Mouse (Mus musculus) lung, postnatal 0 days (tissue): ENCODE results near the gene Zfp799. TPM values are rescaled to one million over a fixed set of nuclear protein-coding genes. Genes with fewer than 3 reads are reported as not detected.
"Not testable (repeated sequence)": the region's sequence is repeated elsewhere in the genome, so short reads cannot be mapped to it uniquely, and the experiment has no call there.

ENCODE experiments used
- ATAC-seq: fragments of 200-750 bp; cut with Nextera tagmentation; 2 replicates; pipeline ENCODE4 v1.8.0; 2017; ENCODE audit warnings: moderate library complexity
- DNase-seq: peaks from one replicate; pipeline ENCODE4 v3.0.0-alpha.2; 2016; ENCODE audit warnings: low spot score
- H3K27ac ChIP-seq: fragments of 300-500 bp; sonication (generic); 2 replicates; pipeline ENCODE4 v1.5.1; 2014; ENCODE audit warnings: antibody characterized with exemption, mild to moderate bottlenecking, low read length, mixed read lengths
- H3K27me3 ChIP-seq: fragments of 300-500 bp; sonication (generic); replicated peaks from 2 replicates; pipeline ENCODE4 v1.6.1; 2014; ENCODE audit warnings: low read length, mixed read lengths; ENCODE audit not compliant: insufficient read depth
- H3K36me3 ChIP-seq: fragments of 300-500 bp; sonication (generic); 2 replicates; pipeline ENCODE4 v1.6.1; 2014; ENCODE audit warnings: low read length, mixed read lengths; ENCODE audit not compliant: insufficient read depth
- H3K4me1 ChIP-seq: fragments of 300-500 bp; sonication (generic); 2 replicates; pipeline ENCODE4 v1.6.1; 2014; ENCODE audit warnings: antibody characterized with exemption, low read depth, low read length, mixed read lengths; ENCODE audit not compliant: insufficient read depth
- H3K4me2 ChIP-seq: fragments of 300-500 bp; sonication (generic); replicated peaks from 2 replicates; pipeline ENCODE4 v1.6.1; 2014; ENCODE audit warnings: low read depth, mild to moderate bottlenecking, low read length, moderate library complexity, mixed read lengths
- H3K4me3 ChIP-seq: fragments of 300-500 bp; sonication (generic); 2 replicates; pipeline ENCODE4 v1.5.1; 2014; ENCODE audit warnings: low read depth, low read length
- H3K9ac ChIP-seq: fragments of 300-500 bp; sonication (generic); replicated peaks from 2 replicates; pipeline ENCODE4 v1.6.1; 2014; ENCODE audit warnings: low read depth, mild to moderate bottlenecking
- H3K9me3 ChIP-seq: fragments of 300-500 bp; sonication (generic); 2 replicates; pipeline ENCODE4 v1.6.1; 2016; ENCODE audit warnings: low read length, mixed read lengths
- CTCF ChIP-seq: IDR thresholded peaks from 2 replicates; pipeline ENCODE4 v1.5.1; 2016; ENCODE audit warnings: antibody characterized with exemption, mild to moderate bottlenecking
- EP300 ChIP-seq: IDR thresholded peaks from 2 replicates; pipeline ENCODE4 v1.6.1; 2016; ENCODE audit warnings: antibody characterized with exemption, mild to moderate bottlenecking, control low read depth
- WGBS: fragments of 180-500 bp; shearing (Covaris S2); extraction: QIAGEN DNeasy Blood & Tissue Kit; methylation state at CpG from one replicate; pipeline ENCODE4 v1.1.7; 2014; 5-methylcytosine and 5-hydroxymethylcytosine counted together
- polyA plus RNA-seq: library from polyadenylated mRNA; unstranded; fragments of >200 nt; fragmentation: Nextera tagmentation; extraction: Ambion mirVana; gene quantifications from 2 replicates; pipeline ENCODE4 v1.2.1, GENCODE M21; 2015

Zfp799 gene
- polyA plus RNA-seq, result 4.6 and 5.6 TPM in 2 replicates

DNA sequence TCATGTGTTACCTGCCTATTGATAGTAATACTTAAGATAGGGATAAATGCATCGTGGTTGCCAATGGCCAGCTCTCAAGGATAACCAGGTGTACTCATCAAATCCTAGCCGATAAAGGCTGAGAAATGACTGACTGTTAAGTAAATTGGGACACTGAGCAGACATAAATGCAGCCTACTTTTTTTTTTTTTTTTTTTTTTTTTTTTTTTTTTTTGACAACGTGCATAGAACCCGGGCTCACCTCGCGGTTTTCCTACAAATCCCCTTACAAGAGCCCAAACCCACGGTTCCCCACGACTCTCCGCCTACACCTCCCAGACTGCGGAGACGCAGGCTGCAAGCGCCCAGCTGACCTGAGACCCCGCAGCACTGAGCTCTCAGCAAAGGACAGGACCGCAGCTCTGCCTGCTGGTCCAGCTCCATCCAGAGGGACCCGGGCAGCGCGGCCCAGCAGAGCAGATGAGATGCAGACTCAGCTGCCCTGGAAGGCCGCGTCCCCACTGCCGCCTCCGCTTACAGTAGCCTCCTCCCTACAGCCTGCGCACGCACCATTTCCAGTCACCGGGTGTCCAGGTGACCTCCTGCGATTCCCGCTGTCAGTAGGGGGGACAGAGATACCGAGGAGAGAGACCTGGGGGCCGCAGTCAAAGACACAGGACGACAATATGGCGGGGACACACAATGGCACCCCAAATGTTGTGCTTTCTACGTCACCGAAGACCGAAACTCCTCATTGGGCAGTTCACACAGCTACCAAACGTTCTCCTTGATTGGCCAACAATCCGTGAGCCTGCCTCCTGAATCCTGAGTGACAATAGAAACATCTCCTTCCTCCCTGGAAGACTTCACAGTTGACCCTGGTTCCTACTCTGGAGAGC, at the start of gene Zfp799:
Zfp799 (minus strand) TSS at position 722 of the 878 bp plus-strand sequence.
- no peaks in the 10 kb centered on the region for H3K36me3 ChIP-seq
- 1% methylated on average over 35 of the region's 35 CpGs for WGBS
- TF ChIP-seq CTCF, result no peak
- no peak for TF ChIP-seq EP300
- ATAC-seq, result peak; percentile 100
- H3K9ac ChIP-seq, result peak within 1 kb of the TSS; percentile 64
- peak within 1 kb of the TSS; percentile 73 for H3K4me2 ChIP-seq
- H3K4me3 ChIP-seq, result peak within 1 kb of the TSS; percentile 60
- 0 out of 2 replicates have a peak within 1 kb of the TSS, but pooled peaks have one; percentile 2 for H3K27ac ChIP-seq
- no peaks in the 10 kb centered on the region for H3K27me3 ChIP-seq
- no peaks in the 10 kb centered on the region for H3K9me3 ChIP-seq
- no peaks in the 10 kb centered on the region for H3K4me1 ChIP-seq
- DNase-seq, result peak; percentile 95

- H3K4me3 ChIP-seq, result no peak overlapping the region
- no peak for DNase-seq
- H3K4me2 ChIP-seq, result no peak overlapping the region
- no peak overlapping the region for H3K9ac ChIP-seq
- H3K9me3 ChIP-seq, result no peaks in the 10 kb centered on the region
- 85% methylated on average over 11 of the region's 11 CpGs for WGBS
- peaks cover 9% of the 10 kb centered on the region; the same call in 1 of the 2 replicates for H3K36me3 ChIP-seq
- H3K27ac ChIP-seq, result no peak overlapping the region
- no peaks in the 10 kb centered on the region; the same call in 1 of the 2 replicates for H3K4me1 ChIP-seq
- no peak for ATAC-seq
- no peak for TF ChIP-seq EP300
- no peak for TF ChIP-seq CTCF
- H3K27me3 ChIP-seq, result no peaks in the 10 kb centered on the region
Measured at GRCm38 (mm10) chr17:32878773-32879172, 48.7 kb upstream of the Zfp799 start.

GRCm38 (mm10) chr17:32877471-32878171, 47.6 kb upstream of the Zfp799 start:
- Histone ChIP-seq H3K9me3 (no peaks in the 10 kb centered on the region), H3K4me2 (peak overlapping the region; percentile 25), H3K4me3 (no peak overlapping the region), H3K27me3 (no peaks in the 10 kb centered on the region), H3K9ac (no peak overlapping the region), H3K4me1 (no peaks in the 10 kb centered on the region; the same call in 1 of the 2 replicates), H3K27ac (no peak overlapping the region), H3K36me3 (no peaks in the 10 kb centered on the region)
- ATAC-seq (no peak), DNase-seq (peak; percentile 35)
- TF ChIP-seq CTCF, result no peak
- WGBS, result 3% methylated on average over 22 of the region's 22 CpGs

GRCm38 (mm10) chr17:32872696-32873095, 42.6 kb upstream of the Zfp799 start:
- Histone ChIP-seq H3K4me2 (no peak overlapping the region), H3K9me3 (no peaks in the 10 kb centered on the region), H3K27ac (no peak overlapping the region), H3K4me1 (no peaks in the 10 kb centered on the region; the same call in 1 of the 2 replicates), H3K27me3 (no peaks in the 10 kb centered on the region), H3K9ac (no peak overlapping the region), H3K4me3 (no peak overlapping the region), H3K36me3 (no peaks in the 10 kb centered on the region)
- TF ChIP-seq EP300 (no peak), CTCF (no peak)
- WGBS, result 64% methylated on average over 5 of the region's 5 CpGs
- ATAC-seq (no peak), DNase-seq (no peak)

GRCm38 (mm10) chr17:32872091-32872490, 42.0 kb upstream of the Zfp799 start:
- Histone ChIP-seq H3K9me3 (no peaks in the 10 kb centered on the region), H3K36me3 (no peaks in the 10 kb centered on the region), H3K27ac (no peak overlapping the region), H3K4me1 (no peaks in the 10 kb centered on the region; the same call in 1 of the 2 replicates), H3K9ac (no peak overlapping the region), H3K4me2 (no peak overlapping the region), H3K27me3 (no peaks in the 10 kb centered on the region), H3K4me3 (no peak overlapping the region)
- TF ChIP-seq CTCF (no peak), EP300 (no peak)
- 79% methylated on average over 4 of the region's 4 CpGs for WGBS
- no peak for DNase-seq
- no peak for ATAC-seq

- no peaks in the 10 kb centered on the region for H3K9me3 ChIP-seq
- H3K4me2 ChIP-seq, result no peak overlapping the region
- H3K27ac ChIP-seq, result no peak overlapping the region
- 97% methylated on average over 1 of the region's 1 CpGs for WGBS
- no peak overlapping the region for H3K4me3 ChIP-seq
- no peak for DNase-seq
- H3K27me3 ChIP-seq, result no peaks in the 10 kb centered on the region
- TF ChIP-seq EP300 (no peak), CTCF (no peak)
- H3K36me3 ChIP-seq, result no peaks in the 10 kb centered on the region
- H3K4me1 ChIP-seq, result no peaks in the 10 kb centered on the region
- H3K9ac ChIP-seq, result no peak overlapping the region
- ATAC-seq, result no peak
Measured at GRCm38 (mm10) chr17:32871483-32871882, 41.4 kb upstream of the Zfp799 start.

- ATAC-seq, result not testable (repeated sequence)
- WGBS, result 57% methylated on average over 3 of the region's 7 CpGs
Measured at GRCm38 (mm10) chr17:32867266-32867665, 37.2 kb upstream of the Zfp799 start.

DNA sequence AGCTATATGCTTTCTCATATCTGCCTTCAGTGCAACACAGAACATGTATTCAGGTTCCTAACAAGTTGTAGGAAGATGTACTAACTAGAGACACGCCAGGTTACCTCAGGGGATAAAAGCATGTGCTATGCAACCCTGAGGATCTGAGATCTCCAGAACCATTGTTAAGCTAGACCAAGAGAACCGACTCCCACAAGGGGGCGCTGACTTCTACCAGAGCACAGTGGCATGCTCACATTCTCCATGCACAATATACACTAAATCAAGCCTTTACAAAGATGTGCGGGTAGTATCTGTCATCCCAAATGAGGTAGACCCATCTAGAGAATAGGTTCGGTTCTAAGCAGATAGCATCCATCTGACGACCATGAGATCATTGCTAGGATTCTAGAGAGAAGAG, 26.7 kb upstream of the Zfp799 start:
- not testable (repeated sequence) for DNase-seq, H3K9ac ChIP-seq, H3K27me3 ChIP-seq, H3K27ac ChIP-seq, H3K9me3 ChIP-seq, H3K4me2 ChIP-seq, H3K4me3 ChIP-seq, H3K4me1 ChIP-seq, H3K36me3 ChIP-seq, ATAC-seq
- WGBS, result 74% methylated on average over 2 of the region's 6 CpGs

More at GRCm38 (mm10) chr17:32867266-32867665, 37.2 kb upstream of the Zfp799 start:
- not testable (repeated sequence) for H3K27me3 ChIP-seq, H3K4me1 ChIP-seq, H3K9ac ChIP-seq, H3K9me3 ChIP-seq, H3K27ac ChIP-seq, H3K36me3 ChIP-seq, H3K4me2 ChIP-seq, H3K4me3 ChIP-seq, DNase-seq
